Mouse (Mus musculus) CH12.LX (cell line): ENCODE measurements at regions not wholly inside any gene's neighbourhood (a gene's known extent, or its start where the extent isn't known, plus 50 kb on each side); places are given as distances from the start of the nearest gene placed in this dataset.

Source experiments
- DNase-seq: peaks from one replicate; pipeline ENCODE4 v3.0.0-alpha.2; 2013; ENCODE audit errors: extremely low read depth
- H3K27ac ChIP-seq: 2 replicates; pipeline ENCODE4 v1.5.1; 2012; ENCODE audit warnings: low read depth, mild to moderate bottlenecking, control low read depth, moderate library complexity; ENCODE audit not compliant: insufficient read depth
- H3K27me3 ChIP-seq: replicated peaks from 2 replicates; pipeline ENCODE3; 2012; ENCODE audit warnings: inconsistent platforms
- H3K36me3 ChIP-seq, 2 experiments: replicated peaks in 1 of 2; 2 replicates each; pipeline versions ENCODE3 to v1.6.1; 2012; ENCODE audit warnings: inconsistent platforms in 1 of 2, low read length in 1 of 2, mild to moderate bottlenecking in 1 of 2, mixed read lengths in 1 of 2, moderate library complexity in 1 of 2; ENCODE audit not compliant: control insufficient read depth in 1 of 2, insufficient read depth in 1 of 2
- H3K4me1 ChIP-seq, 2 experiments: 2 replicates each; pipeline ENCODE4 v1.6.1; 2012; ENCODE audit warnings: inconsistent platforms in 1 of 2, moderate library complexity in 1 of 2; ENCODE audit not compliant: insufficient read depth in 2 of 2, control insufficient read depth in 1 of 2
- H3K4me2 ChIP-seq: 2 replicates; pipeline ENCODE4 v1.6.1; 2012; ENCODE audit warnings: low read depth, mild to moderate bottlenecking, control low read depth; ENCODE audit not compliant: poor library complexity, insufficient read depth, severe bottlenecking
- H3K4me3 ChIP-seq, 3 experiments: fragments of 150-350 bp in 1 of 3; sonication (generic) in 1 of 3; replicated peaks in 1 of 3; 2 replicates each; pipeline versions ENCODE3 to v1.5.1; 2011 to 2012; ENCODE audit warnings: low read depth in 2 of 3, low read length in 2 of 3, mild to moderate bottlenecking in 2 of 3, moderate library complexity in 2 of 3, control low read depth in 1 of 3, improper control_type of control experiment in 1 of 3, inconsistent platforms in 1 of 3, mixed read lengths in 1 of 3; ENCODE audit not compliant: poor library complexity in 1 of 3
- H3K79me2 ChIP-seq: replicated peaks from 2 replicates; pipeline ENCODE4 v1.6.1; 2012; ENCODE audit warnings: mild to moderate bottlenecking, moderate library complexity; ENCODE audit not compliant: control insufficient read depth, poor library complexity, insufficient read depth, severe bottlenecking; ENCODE audit errors: extremely low read depth
- H3K9ac ChIP-seq: 2 replicates; pipeline ENCODE4 v1.6.1; 2012; ENCODE audit warnings: low read depth, mild to moderate bottlenecking, control low read depth, moderate library complexity; ENCODE audit not compliant: insufficient read depth
- H3K9me3 ChIP-seq: replicated peaks from 2 replicates; pipeline ENCODE3; 2012; ENCODE audit warnings: low read length, inconsistent platforms, mixed read lengths
- BHLHE40 ChIP-seq: IDR thresholded peaks from 2 replicates; pipeline ENCODE4 v1.6.1; 2011; ENCODE audit warnings: mild to moderate bottlenecking, low read depth, low read length, improper control_type of control experiment
- CHD1 ChIP-seq: IDR thresholded peaks from 2 replicates; pipeline ENCODE4 v1.6.1; 2012; ENCODE audit warnings: low read depth, low read length, improper control_type of control experiment, inconsistent platforms
- CTCF ChIP-seq, 2 experiments: IDR thresholded peaks in 1 of 2; conservative IDR thresholded peaks in 1 of 2; 2 replicates each; pipeline ENCODE4 v1.5.1; 2011 to 2012; ENCODE audit warnings: low read depth in 2 of 2, low read length in 2 of 2, improper control_type of control experiment in 1 of 2, inconsistent platforms in 1 of 2, mild to moderate bottlenecking in 1 of 2, moderate library complexity in 1 of 2
- EP300 ChIP-seq: IDR thresholded peaks from 2 replicates; pipeline ENCODE4 v1.6.1; 2011; ENCODE audit warnings: low read length, improper control_type of control experiment
- ETS1 ChIP-seq: conservative IDR thresholded peaks from 2 replicates; pipeline ENCODE4 v1.6.1; 2012; ENCODE audit warnings: low read depth, mild to moderate bottlenecking, inconsistent platforms, low read length, improper control_type of control experiment, moderate library complexity
- GABPA ChIP-seq: IDR thresholded peaks from 2 replicates; pipeline ENCODE4 v1.6.1; 2012; ENCODE audit warnings: low read depth, low read length, improper control_type of control experiment, inconsistent platforms; ENCODE audit not compliant: insufficient replicate concordance
- HCFC1 ChIP-seq: IDR thresholded peaks from 2 replicates; pipeline ENCODE4 v1.6.1; 2012; ENCODE audit warnings: low read depth, mild to moderate bottlenecking, inconsistent platforms, low read length, improper control_type of control experiment
- IRF4 ChIP-seq: IDR thresholded peaks from 2 replicates; pipeline ENCODE4 v1.6.1; 2014; ENCODE audit warnings: low read depth, mild to moderate bottlenecking, inconsistent platforms, low read length, improper control_type of control experiment
- KAT2A ChIP-seq: IDR thresholded peaks from 2 replicates; pipeline ENCODE4 v1.6.1; 2012; ENCODE audit warnings: low read length, improper control_type of control experiment, inconsistent platforms; ENCODE audit not compliant: insufficient replicate concordance
- MAFK ChIP-seq: IDR thresholded peaks from 2 replicates; pipeline ENCODE4 v1.6.1; 2011; ENCODE audit warnings: low read length, improper control_type of control experiment; ENCODE audit not compliant: insufficient replicate concordance
- MAX ChIP-seq: IDR thresholded peaks from 2 replicates; pipeline ENCODE4 v1.6.1; 2011; ENCODE audit warnings: low read length, improper control_type of control experiment
- MAZ ChIP-seq: IDR thresholded peaks from 2 replicates; pipeline ENCODE4 v1.6.1; 2012; ENCODE audit warnings: low read depth, mild to moderate bottlenecking, inconsistent platforms, low read length, improper control_type of control experiment, moderate library complexity
- MEF2A ChIP-seq: IDR thresholded peaks from 2 replicates; pipeline ENCODE4 v1.6.1; 2014; ENCODE audit warnings: low read depth, mild to moderate bottlenecking, inconsistent platforms, low read length, improper control_type of control experiment, borderline replicate concordance
- MXI1 ChIP-seq: IDR thresholded peaks from 2 replicates; pipeline ENCODE4 v1.6.1; 2011; ENCODE audit warnings: mild to moderate bottlenecking, low read depth, low read length, improper control_type of control experiment
- NELFE ChIP-seq: IDR thresholded peaks from 2 replicates; pipeline ENCODE4 v1.6.1; 2011; ENCODE audit warnings: low read depth, low read length, improper control_type of control experiment
- NRF1 ChIP-seq: IDR thresholded peaks from 2 replicates; pipeline ENCODE4 v1.6.1; 2014; ENCODE audit warnings: low read depth, mild to moderate bottlenecking, inconsistent platforms, low read length, improper control_type of control experiment, moderate library complexity
- PAX5 ChIP-seq: IDR thresholded peaks from 2 replicates; pipeline ENCODE4 v1.6.1; 2012; ENCODE audit warnings: low read length, inconsistent platforms, mixed read lengths
- POLR2A ChIP-seq: IDR thresholded peaks from 2 replicates; pipeline ENCODE4 v1.6.1; 2011; ENCODE audit warnings: low read depth, mild to moderate bottlenecking, improper control_type of control experiment, low read length
- UBTF ChIP-seq: IDR thresholded peaks from 2 replicates; pipeline ENCODE4 v1.6.1; 2012; ENCODE audit warnings: low read depth, mild to moderate bottlenecking, inconsistent platforms, low read length, improper control_type of control experiment, moderate library complexity
- USF1 ChIP-seq: IDR thresholded peaks from 2 replicates; pipeline ENCODE4 v1.6.1; 2014; ENCODE audit warnings: low read depth, mild to moderate bottlenecking, inconsistent platforms, low read length, improper control_type of control experiment
- USF2 ChIP-seq: conservative IDR thresholded peaks from 2 replicates; pipeline ENCODE4 v1.6.1; 2011; ENCODE audit warnings: low read depth, low read length, improper control_type of control experiment
- ZKSCAN1 ChIP-seq: IDR thresholded peaks from 2 replicates; pipeline ENCODE4 v1.6.1; 2012; ENCODE audit warnings: low read depth, inconsistent platforms, low read length, improper control_type of control experiment, borderline replicate concordance
- ZMIZ1 ChIP-seq: IDR thresholded peaks from 2 replicates; pipeline ENCODE4 v1.6.1; 2012; ENCODE audit warnings: low read depth, mild to moderate bottlenecking, inconsistent platforms, low read length, improper control_type of control experiment
- ZNF384 ChIP-seq: IDR thresholded peaks from 2 replicates; pipeline ENCODE4 v1.6.1; 2012; ENCODE audit warnings: low read depth, low read length, improper control_type of control experiment, inconsistent platforms
- dilution Hi-C: fragments of 300-500 bp; cut with MboI; formaldehyde crosslinking; loops from 2 replicates; pipeline ENCODE4 v1.14.3; 2020; ENCODE audit warnings: low sequenced_read_pairs; ENCODE audit not compliant: extremely low pct_unique_long_range_greater_than_20kb, extremely low pct_ligation_motif_present
- in situ Hi-C: fragments of 300-500 bp; cut with MboI; formaldehyde crosslinking; loops from 3 replicates; pipeline ENCODE4 v1.14.3; 2019; ENCODE audit warnings: low sequenced_read_pairs, low pct_ligation_motif_present, low pct_unique_long_range_greater_than_20kb, mixed read lengths

- no peaks in the 10 kb centered on the region for H3K9me3 ChIP-seq
- peaks cover 2 to 6% of the 10 kb centered on the region in 2 experiments; a peak in 2 of 4 replicates for H3K4me1 ChIP-seq
- no peak overlapping the region for H3K27ac ChIP-seq
- H3K4me3 ChIP-seq: no peak overlapping the region
- dilution Hi-C loops: no loop called here
- H3K36me3 ChIP-seq: no peaks in the 10 kb centered on the region
- TF ChIP-seq PAX5 (no peak), KAT2A (no peak), MAFK (no peak), IRF4 (no peak), ETS1 (no peak), MXI1 (no peak), USF2 (no peak), CHD1 (no peak), GABPA (no peak), NRF1 (no peak), USF1 (no peak), POLR2A (no peak), UBTF (no peak), ZKSCAN1 (no peak), MEF2A (no peak), BHLHE40 (no peak), MAX (no peak)
- TF ChIP-seq, all 38 proteins: peak for 0
- Histone ChIP-seq H3K9ac (no peak overlapping the region), H3K27me3 (no peaks in the 10 kb centered on the region), H3K4me2 (no peak overlapping the region), H3K79me2 (no peaks in the 10 kb centered on the region)
- no peak for DNase-seq
- in situ Hi-C loops: no loop called here
Observed at GRCm38 (mm10) chr11:20987841-20988251, 103.2 kb upstream of the Peli1 start.

GRCm38 (mm10) chr11:20988871-20989270 lies 102.2 kb upstream of the Peli1 start:
- no peak for DNase-seq
- no peaks in the 10 kb centered on the region for H3K79me2 ChIP-seq
- TF ChIP-seq ZMIZ1: no peak
- TF ChIP-seq MAFK: no peak
- TF ChIP-seq UBTF: no peak
- no peak for TF ChIP-seq ZNF384
- TF ChIP-seq CHD1: no peak
- no peak for TF ChIP-seq CTCF (conservative IDR thresholded peaks at IDR 0.05 in 1 of 2, IDR thresholded peaks at IDR 0.05 in 1 of 2; ENCODE audit: low read depth in 2 of 2, low read length in 2 of 2)
- TF ChIP-seq POLR2A: no peak
- TF ChIP-seq MAZ: no peak
- TF ChIP-seq ZKSCAN1: no peak
- no peak for TF ChIP-seq USF1
- no peak for TF ChIP-seq EP300
- TF ChIP-seq KAT2A: no peak
- TF ChIP-seq NRF1: no peak
- TF ChIP-seq NELFE: no peak
- no peak for TF ChIP-seq HCFC1
- no peak for TF ChIP-seq MEF2A
- in situ Hi-C loops: no loop called here
- H3K27me3 ChIP-seq: no peaks in the 10 kb centered on the region
- no peak overlapping the region for H3K4me3 ChIP-seq
- H3K27ac ChIP-seq: no peak overlapping the region
- H3K36me3 ChIP-seq: no peaks in the 10 kb centered on the region
- peaks cover 2 to 6% of the 10 kb centered on the region in 2 experiments; a peak in 2 of 4 replicates for H3K4me1 ChIP-seq
- no peak overlapping the region for H3K4me2 ChIP-seq
- H3K9me3 ChIP-seq: no peaks in the 10 kb centered on the region
- no peak overlapping the region for H3K9ac ChIP-seq
- dilution Hi-C loops: no loop called here
